ENCODE assay signal across 26 mouse cellular contexts in genomic region chr17:44611543-44611942, GRCm38 (mm10).
"Had no signal": no experiment of that assay in that cellular context is flagged by ENCODE, and none has a peak within 500 bp of the region (broad histone marks: within the 10 kb centered on the region; RNA-seq: fewer than 3 reads in every experiment).

No protein-coding gene starts in this region.

- DNase-seq: cerebellum, adult 9-11 months; cerebellum, postnatal 10 days; cerebellum, postnatal 14 days; cerebellum, postnatal 25 days; cerebellum, postnatal 36 days; embryo, embryonic 11 days; forebrain, postnatal 0 days; gastrocnemius, adult 2 months; gastrocnemius, postnatal 10 days; gastrocnemius, postnatal 14 days; gastrocnemius, postnatal 25 days; gastrocnemius, postnatal 36 days; heart, adult 11 months; heart, adult 18-20 months; heart, adult 2 months had no signal

- H3K36me3 ChIP-seq: embryonic facial prominence, embryonic 10.5 days; forebrain, embryonic 10.5 days; forebrain, embryonic 12.5 days; forebrain, embryonic 15.5 days had no signal

- H3K27me3 ChIP-seq: embryonic facial prominence, embryonic 12.5 days; embryonic facial prominence, embryonic 15.5 days; forebrain, embryonic 12.5 days; forebrain, embryonic 13.5 days; forebrain, embryonic 15.5 days had no signal

- H3K27ac ChIP-seq: embryonic facial prominence, embryonic 10.5 days; embryonic facial prominence, embryonic 12.5 days; embryonic facial prominence, embryonic 13.5 days; embryonic facial prominence, embryonic 15.5 days; forebrain, embryonic 10.5 days; forebrain, embryonic 12.5 days; forebrain, embryonic 13.5 days; forebrain, embryonic 15.5 days; gastrocnemius, adult 2 months; heart, adult 2 months had no signal

- H3K4me3 ChIP-seq: embryonic facial prominence, embryonic 10.5 days; embryonic facial prominence, embryonic 12.5 days; embryonic facial prominence, embryonic 13.5 days; embryonic facial prominence, embryonic 15.5 days; erythroblast, embryonic 14.5 days; forebrain, embryonic 10.5 days; forebrain, embryonic 12.5 days; forebrain, embryonic 13.5 days; forebrain, embryonic 15.5 days; gastrocnemius, adult 2 months; heart, adult 2 months had no signal

- H3K4me2 ChIP-seq: embryonic facial prominence, embryonic 12.5 days; embryonic facial prominence, embryonic 13.5 days; embryonic facial prominence, embryonic 15.5 days; forebrain, embryonic 12.5 days; forebrain, embryonic 13.5 days; forebrain, embryonic 15.5 days had no signal

- ATAC-seq: forebrain, embryonic 13.5 days; forebrain, embryonic 14.5 days; forebrain, embryonic 15.5 days; forebrain, embryonic 16.5 days; forebrain, postnatal 0 days had no signal

- H3K9me3 ChIP-seq: embryonic facial prominence, embryonic 10.5 days; embryonic facial prominence, embryonic 12.5 days; embryonic facial prominence, embryonic 13.5 days; embryonic facial prominence, embryonic 15.5 days; forebrain, embryonic 10.5 days; forebrain, embryonic 12.5 days; forebrain, embryonic 13.5 days; forebrain, embryonic 15.5 days had no signal

- H3K9ac ChIP-seq: embryonic facial prominence, embryonic 12.5 days; embryonic facial prominence, embryonic 13.5 days; embryonic facial prominence, embryonic 15.5 days; forebrain, embryonic 12.5 days; forebrain, embryonic 13.5 days; forebrain, embryonic 15.5 days; forebrain, postnatal 0 days had no signal
